Mouse (Mus musculus): ENCODE measurements around the gene Sacs. TPM values are rescaled to one million over a fixed set of nuclear protein-coding genes. Genes with fewer than 3 reads are reported as not detected.
A peak's percentile ranks its signal among the peaks of the same experiment; 100 is the strongest.

Sacs gene
- polyA plus RNA-seq, 1 experiment from 2014 or later, result 5.5 TPM

DNA sequence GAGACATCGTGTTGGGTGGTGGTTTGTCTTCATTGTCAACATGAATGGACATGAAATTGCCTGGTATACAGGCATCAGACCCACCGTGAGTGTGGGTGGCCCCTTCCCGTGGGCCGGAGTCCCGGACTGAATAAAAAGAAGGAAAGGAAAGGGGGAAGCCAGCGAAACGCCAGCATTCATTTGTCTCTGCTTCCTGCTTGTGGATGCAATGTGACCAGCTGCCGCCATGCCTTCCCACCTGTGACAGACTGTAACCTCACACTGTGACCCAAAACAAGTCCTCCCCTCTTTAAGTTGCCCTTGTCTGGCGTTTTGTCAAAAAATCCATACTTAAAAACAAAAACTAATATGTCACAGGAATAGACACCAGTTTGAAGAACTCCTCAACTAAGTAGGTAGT lies 27.7 kb downstream of the Sacs start:
- H3K4me2 ChIP-seq (replicated peaks; ENCODE audit: low read depth, low read length), result no peak overlapping the region
- no peak for ATAC-seq (ENCODE audit: insufficient number of reproducible peaks, insufficient read depth, low FRiP score, low read depth)
- 80% methylated on average over 9 of the region's 9 CpGs for WGBS
- no peaks in the 10 kb centered on the region for H3K36me3 ChIP-seq (ENCODE audit: control insufficient read depth, insufficient read depth, low read length)
- no peak overlapping the region for H3K9ac ChIP-seq (replicated peaks; ENCODE audit: low read depth, low read length)
- H3K4me1 ChIP-seq (ENCODE audit: control insufficient read depth, insufficient read depth, low read length), result no peaks in the 10 kb centered on the region
- H3K27me3 ChIP-seq (ENCODE audit: control insufficient read depth, insufficient read depth, low read length), result no peaks in the 10 kb centered on the region
- no peak overlapping the region for H3K4me3 ChIP-seq (ENCODE audit: low read depth, low read length)
- H3K9me3 ChIP-seq (ENCODE audit: control insufficient read depth, low read depth, low read length), result no peaks in the 10 kb centered on the region
- H3K27ac ChIP-seq (ENCODE audit: low read length), result no peak overlapping the region

- Histone ChIP-seq H3K4me1 (ENCODE audit: control insufficient read depth, insufficient read depth, low read length) (0 out of 2 replicates have a peak, but pooled peaks cover 5% of the 10 kb centered on the region), H3K4me3 (ENCODE audit: low read depth, low read length) (no peak overlapping the region), H3K27me3 (ENCODE audit: control insufficient read depth, insufficient read depth, low read length) (no peaks in the 10 kb centered on the region), H3K9ac (replicated peaks; ENCODE audit: low read depth, low read length) (no peak overlapping the region), H3K9me3 (ENCODE audit: control insufficient read depth, low read depth, low read length) (no peaks in the 10 kb centered on the region), H3K4me2 (replicated peaks; ENCODE audit: low read depth, low read length) (no peak overlapping the region), H3K36me3 (ENCODE audit: control insufficient read depth, insufficient read depth, low read length) (no peaks in the 10 kb centered on the region), H3K27ac (ENCODE audit: low read length) (no peak overlapping the region)
- ATAC-seq (ENCODE audit: insufficient number of reproducible peaks, insufficient read depth, low FRiP score, low read depth), result no peak
- 85% methylated on average over 5 of the region's 5 CpGs for WGBS
Observed at GRCm38 (mm10) chr14:61171261-61171970, 33.2 kb downstream of the Sacs start.

DNA sequence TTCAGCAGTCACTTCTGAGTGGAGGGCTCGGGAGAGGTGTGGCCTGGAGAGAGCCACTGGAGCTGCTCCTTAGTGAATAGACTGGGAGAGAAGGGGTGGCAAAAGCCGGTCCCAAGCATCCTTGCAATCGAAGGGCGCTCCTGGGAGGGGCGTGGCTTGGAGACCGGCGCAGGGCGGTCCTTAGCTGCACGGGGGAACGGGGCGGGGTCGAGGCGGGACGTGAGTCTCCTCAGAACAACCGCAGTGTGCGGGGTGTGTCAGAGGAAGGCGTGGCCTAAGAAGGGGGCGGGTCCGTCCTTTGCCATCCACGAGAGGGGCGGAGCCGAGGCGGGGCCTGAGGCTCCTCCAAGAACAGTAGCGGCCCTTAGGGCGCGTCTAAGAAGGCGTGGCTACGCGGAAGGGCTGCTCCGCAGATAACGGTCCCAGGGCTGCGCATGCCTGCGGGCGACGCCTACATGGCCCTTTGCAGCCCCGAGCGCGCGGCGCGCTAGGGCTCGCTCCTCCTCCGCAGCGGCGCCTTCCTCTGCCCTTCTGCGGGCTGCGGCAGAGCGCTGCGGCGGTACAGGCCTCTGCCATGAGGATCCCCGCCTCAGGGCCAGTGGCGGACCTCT lies 34.4 kb downstream of the Sacs start:
- ATAC-seq (ENCODE audit: insufficient number of reproducible peaks, insufficient read depth, low FRiP score, low read depth), result peak; percentile 99

DNA sequence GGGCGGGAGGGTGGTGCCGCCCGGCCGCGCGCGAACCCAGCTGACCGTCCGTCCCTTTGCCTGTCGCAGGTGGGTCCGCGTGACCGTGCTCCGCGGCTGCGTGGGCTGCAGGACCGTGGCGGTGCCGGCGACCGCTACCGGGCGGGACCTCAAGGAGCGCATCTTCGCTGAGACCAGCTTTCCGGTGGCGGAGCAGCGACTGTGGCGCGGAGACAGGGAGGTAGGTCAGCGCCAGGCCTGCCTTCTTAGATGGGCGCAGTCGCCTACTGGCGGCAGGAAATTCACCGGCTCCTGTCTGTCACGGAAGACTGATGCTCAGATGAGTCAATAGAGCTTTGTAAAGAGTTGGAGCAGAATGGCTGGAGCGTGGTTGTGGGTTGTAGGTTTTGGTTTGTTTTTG lies 35.0 kb downstream of the Sacs start:
- Histone ChIP-seq H3K9ac (replicated peaks; ENCODE audit: low read depth, low read length) (peak overlapping the region; percentile 45; the same call in 1 of the 2 replicates), H3K4me1 (ENCODE audit: control insufficient read depth, insufficient read depth, low read length) (0 out of 2 replicates have a peak, but pooled peaks cover 5% of the 10 kb centered on the region), H3K4me2 (replicated peaks; ENCODE audit: low read depth, low read length) (peak overlapping the region; percentile 65), H3K9me3 (ENCODE audit: control insufficient read depth, low read depth, low read length) (no peaks in the 10 kb centered on the region), H3K27me3 (ENCODE audit: control insufficient read depth, insufficient read depth, low read length) (no peaks in the 10 kb centered on the region), H3K27ac (ENCODE audit: low read length) (peak overlapping the region; percentile 44; the same call in 1 of the 2 replicates), H3K4me3 (ENCODE audit: low read depth, low read length) (peak overlapping the region; percentile 57), H3K36me3 (ENCODE audit: control insufficient read depth, insufficient read depth, low read length) (no peaks in the 10 kb centered on the region)
- peak; percentile 16 for ATAC-seq (ENCODE audit: insufficient number of reproducible peaks, insufficient read depth, low FRiP score, low read depth)
- WGBS, result under 1% methylated on average over 37 of the region's 37 CpGs

More for the DNA sequence above, 34.4 kb downstream of the Sacs start:
- Histone ChIP-seq H3K27me3 (ENCODE audit: control insufficient read depth, insufficient read depth, low read length) (no peaks in the 10 kb centered on the region), H3K9ac (replicated peaks; ENCODE audit: low read depth, low read length) (peak overlapping the region; percentile 45; the same call in 1 of the 2 replicates), H3K4me3 (ENCODE audit: low read depth, low read length) (peak overlapping the region; percentile 57), H3K36me3 (ENCODE audit: control insufficient read depth, insufficient read depth, low read length) (no peaks in the 10 kb centered on the region), H3K4me2 (replicated peaks; ENCODE audit: low read depth, low read length) (peak overlapping the region; percentile 65), H3K9me3 (ENCODE audit: control insufficient read depth, low read depth, low read length) (no peaks in the 10 kb centered on the region), H3K4me1 (ENCODE audit: control insufficient read depth, insufficient read depth, low read length) (0 out of 2 replicates have a peak, but pooled peaks cover 5% of the 10 kb centered on the region), H3K27ac (ENCODE audit: low read length) (peak overlapping the region; percentile 44; the same call in 1 of the 2 replicates)
- WGBS, result under 1% methylated on average over 52 of the region's 52 CpGs

DNA sequence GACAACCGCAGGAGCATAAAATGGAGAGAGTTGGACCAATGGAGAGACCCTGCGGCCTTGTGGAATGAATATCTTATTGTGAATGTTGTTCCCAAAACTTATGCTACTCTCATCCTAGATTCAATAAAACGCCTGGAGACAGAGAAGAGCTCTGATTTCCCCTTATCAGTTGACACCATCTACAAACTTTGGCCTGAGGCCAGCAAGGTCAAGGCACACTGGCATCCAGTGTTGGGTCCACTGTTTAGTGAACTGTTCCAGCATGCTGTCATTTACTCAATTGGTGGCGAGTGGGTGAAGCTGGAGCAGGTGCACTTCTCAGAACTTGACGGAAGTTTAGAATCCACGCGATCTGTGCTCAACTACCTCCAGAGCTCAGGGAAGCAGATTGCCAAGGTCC lies 53.6 kb downstream of the Sacs start:
- Histone ChIP-seq H3K4me3 (ENCODE audit: low read depth, low read length) (no peak overlapping the region), H3K4me1 (ENCODE audit: control insufficient read depth, insufficient read depth, low read length) (no peaks in the 10 kb centered on the region), H3K27me3 (ENCODE audit: control insufficient read depth, insufficient read depth, low read length) (no peaks in the 10 kb centered on the region), H3K27ac (ENCODE audit: low read length) (no peak overlapping the region), H3K4me2 (replicated peaks; ENCODE audit: low read depth, low read length) (no peak overlapping the region), H3K9me3 (ENCODE audit: control insufficient read depth, low read depth, low read length) (no peaks in the 10 kb centered on the region), H3K9ac (replicated peaks; ENCODE audit: low read depth, low read length) (no peak overlapping the region), H3K36me3 (ENCODE audit: control insufficient read depth, insufficient read depth, low read length) (peaks cover 8% of the 10 kb centered on the region)
- 82% methylated on average over 7 of the region's 7 CpGs for WGBS
- no peak for ATAC-seq (ENCODE audit: insufficient number of reproducible peaks, insufficient read depth, low FRiP score, low read depth)

- no peak for ATAC-seq (ENCODE audit: insufficient number of reproducible peaks, insufficient read depth, low FRiP score, low read depth)
- H3K9ac ChIP-seq (replicated peaks; ENCODE audit: low read depth, low read length), result no peak overlapping the region
- H3K4me2 ChIP-seq (replicated peaks; ENCODE audit: low read depth, low read length), result no peak overlapping the region
- peaks cover 8% of the 10 kb centered on the region for H3K36me3 ChIP-seq (ENCODE audit: control insufficient read depth, insufficient read depth, low read length)
- no peaks in the 10 kb centered on the region for H3K27me3 ChIP-seq (ENCODE audit: control insufficient read depth, insufficient read depth, low read length)
- no peak overlapping the region for H3K4me3 ChIP-seq (ENCODE audit: low read depth, low read length)
- no peak overlapping the region for H3K27ac ChIP-seq (ENCODE audit: low read length)
- no peaks in the 10 kb centered on the region for H3K9me3 ChIP-seq (ENCODE audit: control insufficient read depth, low read depth, low read length)
- no peaks in the 10 kb centered on the region for H3K4me1 ChIP-seq (ENCODE audit: control insufficient read depth, insufficient read depth, low read length)
- WGBS, result 78% methylated on average over 10 of the region's 10 CpGs
Observed at GRCm38 (mm10) chr14:61192326-61192725, 54.1 kb downstream of the Sacs start.

DNA sequence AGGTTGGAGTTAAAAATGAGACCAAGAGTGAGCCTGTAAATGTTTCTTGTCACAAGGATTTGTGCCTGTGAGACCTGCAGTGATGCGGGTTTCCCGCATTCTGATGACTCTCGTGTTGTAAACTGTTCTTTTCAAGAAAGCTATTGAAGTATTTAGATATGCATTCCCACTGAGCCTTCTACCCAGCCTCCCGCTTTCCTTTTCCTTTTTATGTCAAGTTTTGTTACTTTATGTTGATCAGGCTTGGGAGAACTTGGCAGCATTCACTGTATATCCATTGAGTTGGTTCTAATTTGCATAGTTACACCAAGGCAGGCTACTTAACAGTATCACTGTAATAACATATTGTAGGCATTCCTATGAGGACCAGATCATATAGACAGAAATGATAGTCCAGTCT lies 56.2 kb downstream of the Sacs start:
- no peaks in the 10 kb centered on the region for H3K9me3 ChIP-seq (ENCODE audit: control insufficient read depth, low read depth, low read length)
- no peaks in the 10 kb centered on the region for H3K4me1 ChIP-seq (ENCODE audit: control insufficient read depth, insufficient read depth, low read length)
- 96% methylated on average over 4 of the region's 4 CpGs for WGBS
- H3K4me2 ChIP-seq (replicated peaks; ENCODE audit: low read depth, low read length), result no peak overlapping the region
- no peak overlapping the region for H3K9ac ChIP-seq (replicated peaks; ENCODE audit: low read depth, low read length)
- no peak for ATAC-seq (ENCODE audit: insufficient number of reproducible peaks, insufficient read depth, low FRiP score, low read depth)
- no peak overlapping the region for H3K27ac ChIP-seq (ENCODE audit: low read length)
- peaks cover 8% of the 10 kb centered on the region for H3K36me3 ChIP-seq (ENCODE audit: control insufficient read depth, insufficient read depth, low read length)
- H3K4me3 ChIP-seq (ENCODE audit: low read depth, low read length), result no peak overlapping the region
- no peaks in the 10 kb centered on the region for H3K27me3 ChIP-seq (ENCODE audit: control insufficient read depth, insufficient read depth, low read length)

DNA sequence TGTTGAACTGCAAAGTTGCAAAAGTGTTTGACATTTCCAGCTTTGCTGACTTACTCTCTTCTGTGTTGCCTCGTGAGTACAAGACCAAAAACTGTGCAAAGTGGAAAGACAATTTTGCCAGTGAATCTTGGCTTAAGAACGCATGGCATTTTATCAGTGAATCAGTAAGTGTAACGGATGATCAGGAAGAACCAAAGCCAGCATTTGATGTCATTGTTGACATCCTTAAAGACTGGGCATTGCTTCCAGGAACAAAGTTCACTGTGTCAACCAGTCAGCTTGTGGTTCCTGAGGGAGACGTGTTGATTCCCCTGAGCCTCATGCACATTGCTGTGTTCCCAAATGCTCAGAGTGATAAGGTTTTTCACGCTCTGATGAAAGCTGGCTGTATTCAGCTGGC lies 71.9 kb downstream of the Sacs start:
- H3K9me3 ChIP-seq (ENCODE audit: control insufficient read depth, low read depth, low read length), result no peaks in the 10 kb centered on the region
- 83% methylated on average over 5 of the region's 5 CpGs for WGBS
- H3K36me3 ChIP-seq (ENCODE audit: control insufficient read depth, insufficient read depth, low read length), result no peaks in the 10 kb centered on the region
- no peak overlapping the region for H3K27ac ChIP-seq (ENCODE audit: low read length)
- no peak overlapping the region for H3K9ac ChIP-seq (replicated peaks; ENCODE audit: low read depth, low read length)
- no peak overlapping the region for H3K4me3 ChIP-seq (ENCODE audit: low read depth, low read length)
- no peaks in the 10 kb centered on the region for H3K4me1 ChIP-seq (ENCODE audit: control insufficient read depth, insufficient read depth, low read length)
- H3K4me2 ChIP-seq (replicated peaks; ENCODE audit: low read depth, low read length), result no peak overlapping the region
- ATAC-seq (ENCODE audit: insufficient number of reproducible peaks, insufficient read depth, low FRiP score, low read depth), result no peak
- H3K27me3 ChIP-seq (ENCODE audit: control insufficient read depth, insufficient read depth, low read length), result no peaks in the 10 kb centered on the region

Data from stomach, embryonic 14.5 days (tissue).